Mouse (Mus musculus) lung, adult 2 months (tissue): ENCODE measurements at regions not wholly inside any gene's neighbourhood (a gene's known extent, or its start where the extent isn't known, plus 50 kb on each side); places are given as distances from the start of the nearest gene placed in this dataset.

Experiments
- DNase-seq: peaks from one replicate; pipeline ENCODE4 v3.0.0; 2022
- H3K4me1 ChIP-seq: fragments of 200-500 bp; 2 replicates; pipeline ENCODE4 v1.6.1; 2011; ENCODE audit warnings: low read length; ENCODE audit not compliant: control insufficient read depth, insufficient read depth
- H3K4me3 ChIP-seq: fragments of 200-500 bp; replicated peaks from 2 replicates; pipeline ENCODE3; 2011; ENCODE audit warnings: low read depth, mild to moderate bottlenecking, control low read depth, low read length; ENCODE audit errors: extremely low read depth
- CTCF ChIP-seq: fragments of 200-500 bp; IDR thresholded peaks from 2 replicates; pipeline ENCODE4 v1.5.1; 2011; ENCODE audit warnings: mild to moderate bottlenecking, low read length, control low read depth; ENCODE audit not compliant: insufficient read depth
- POLR2A ChIP-seq: fragments of 200-500 bp; IDR thresholded peaks from 2 replicates; pipeline ENCODE4 v1.6.1; 2011; ENCODE audit warnings: low read depth, mild to moderate bottlenecking, control low read depth, low read length, borderline replicate concordance; ENCODE audit errors: extremely low read depth
- WGBS: fragments of 180-500 bp; shearing (Covaris S2); methylation state at CpG from one replicate; pipeline ENCODE4 v1.1.7; 2018; 5-methylcytosine and 5-hydroxymethylcytosine counted together

DNA sequence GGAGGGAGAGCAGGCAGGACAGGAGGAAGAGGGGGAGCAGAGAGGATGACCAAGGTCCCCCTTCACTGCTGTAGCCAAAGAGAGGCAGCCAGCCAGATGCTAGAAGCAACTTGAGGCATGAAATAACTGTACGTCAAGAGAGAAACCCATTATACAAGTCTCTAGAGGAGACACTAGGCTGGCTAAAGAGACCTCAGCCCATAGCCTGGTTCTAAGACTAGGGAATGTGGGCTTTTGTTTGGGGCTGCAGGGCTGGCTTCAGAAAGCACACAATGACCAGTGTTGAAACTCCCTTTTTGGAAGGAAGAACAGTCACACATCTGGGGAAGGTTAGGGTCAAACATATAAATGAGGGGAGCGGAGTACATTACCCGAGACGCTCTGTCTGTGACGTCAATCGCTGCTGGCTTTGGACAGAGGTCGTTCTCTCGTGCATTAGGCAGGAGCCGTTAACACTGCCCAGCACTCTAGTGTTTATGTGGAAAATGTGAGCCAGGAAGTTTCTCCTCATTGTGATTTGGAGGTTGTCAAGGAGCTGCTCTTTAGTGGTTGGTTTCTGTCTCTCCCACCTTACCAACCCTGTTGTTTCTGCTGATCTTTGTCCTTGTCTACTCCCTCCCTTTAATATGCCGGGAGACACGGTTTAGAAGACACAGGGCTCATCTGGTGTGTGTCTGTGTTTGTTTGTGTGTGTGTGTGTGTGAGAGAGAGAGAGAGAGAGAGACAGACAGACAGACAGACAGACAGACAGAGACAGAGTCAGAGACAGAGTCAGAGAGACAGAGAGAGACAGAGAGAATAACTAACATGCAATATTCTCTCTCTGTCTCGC is 57.5 kb upstream of the Gm45716 start:
- TF ChIP-seq CTCF (no peak), POLR2A (peak; percentile 84; the same call in 1 of the 2 replicates)
- 20% methylated on average over 12 of the region's 12 CpGs for WGBS
- H3K4me1 ChIP-seq = peaks cover 12% of the 10 kb centered on the region
- H3K4me3 ChIP-seq = peak overlapping the region; percentile 50
- no peak for DNase-seq

GRCm38 (mm10) chr11:90130635-90131034 is 56.8 kb upstream of the Gm45716 start:
- peaks cover 15% of the 10 kb centered on the region for H3K4me1 ChIP-seq
- no peak for DNase-seq
- H3K4me3 ChIP-seq = no peak overlapping the region
- WGBS = 33% methylated on average over 1 of the region's 1 CpGs
- TF ChIP-seq CTCF = no peak
- peak; percentile 66; the same call in 1 of the 2 replicates for TF ChIP-seq POLR2A

GRCm38 (mm10) chr11:90132579-90132978 is 54.9 kb upstream of the Gm45716 start:
- Histone ChIP-seq H3K4me3 (no peak overlapping the region), H3K4me1 (peaks cover 19% of the 10 kb centered on the region)
- TF ChIP-seq POLR2A (no peak), CTCF (no peak)
- 67% methylated on average over 5 of the region's 5 CpGs for WGBS
- no peak for DNase-seq

GRCm38 (mm10) chr11:90136307-90136706 is 51.2 kb upstream of the Gm45716 start:
- DNase-seq = no peak
- 87% methylated on average over 7 of the region's 7 CpGs for WGBS
- H3K4me1 ChIP-seq = peaks cover 9% of the 10 kb centered on the region; the same call in 1 of the 2 replicates
- TF ChIP-seq POLR2A (no peak), CTCF (no peak)
- H3K4me3 ChIP-seq = no peak overlapping the region
